Mouse (Mus musculus) brain, embryonic 18.5 days (tissue): ENCODE measurements around the gene Sort1.

Experiments
- DNase-seq: peaks from one replicate; pipeline ENCODE4 v3.0.0-alpha.2; 2012; ENCODE audit warnings: low read depth, low spot score

Gene Sort1

GRCm38 (mm10) chr3:108295379-108296219 lies 11.7 kb downstream of the Sort1 start:
- DNase-seq: no peak

- DNase-seq: no peak
Observed at GRCm38 (mm10) chr3:108296220-108297049, 12.6 kb downstream of the Sort1 start.

GRCm38 (mm10) chr3:108297050-108297419 lies 13.2 kb downstream of the Sort1 start:
- DNase-seq: no peak

GRCm38 (mm10) chr3:108297603-108298553 lies 14.0 kb downstream of the Sort1 start:
- DNase-seq: no peak

- DNase-seq: no peak
Observed at GRCm38 (mm10) chr3:108300455-108301030, 16.7 kb downstream of the Sort1 start.

- DNase-seq: no peak
Observed at GRCm38 (mm10) chr3:108303683-108304082, 19.8 kb downstream of the Sort1 start.

- no peak for DNase-seq
Observed at GRCm38 (mm10) chr3:108304747-108305146, 20.9 kb downstream of the Sort1 start.

GRCm38 (mm10) chr3:108306387-108306786 lies 22.5 kb downstream of the Sort1 start:
- no peak for DNase-seq

GRCm38 (mm10) chr3:108307485-108307884 lies 23.6 kb downstream of the Sort1 start:
- DNase-seq: no peak

- no peak for DNase-seq
Observed at GRCm38 (mm10) chr3:108310921-108311341, 27.0 kb downstream of the Sort1 start.

- no peak for DNase-seq
Observed at GRCm38 (mm10) chr3:108311688-108312087, 27.8 kb downstream of the Sort1 start.

GRCm38 (mm10) chr3:108312414-108312813 lies 28.5 kb downstream of the Sort1 start:
- no peak for DNase-seq

GRCm38 (mm10) chr3:108313138-108313537 lies 29.3 kb downstream of the Sort1 start:
- DNase-seq: no peak

- DNase-seq: no peak
Observed at GRCm38 (mm10) chr3:108314038-108314675, 30.3 kb downstream of the Sort1 start.

GRCm38 (mm10) chr3:108318517-108318916 lies 34.6 kb downstream of the Sort1 start:
- no peak for DNase-seq

- DNase-seq: no peak
Observed at GRCm38 (mm10) chr3:108321671-108322070, 37.8 kb downstream of the Sort1 start.

GRCm38 (mm10) chr3:108322136-108322535 lies 38.3 kb downstream of the Sort1 start:
- DNase-seq: no peak

- DNase-seq: no peak
Observed at GRCm38 (mm10) chr3:108322962-108323361, 39.1 kb downstream of the Sort1 start.

GRCm38 (mm10) chr3:108324837-108325236 lies 41.0 kb downstream of the Sort1 start:
- DNase-seq: peak; percentile 24

- no peak for DNase-seq
Observed at GRCm38 (mm10) chr3:108325521-108325920, 41.6 kb downstream of the Sort1 start.

- peak; percentile 36 for DNase-seq
Observed at GRCm38 (mm10) chr3:108327275-108327674, 43.4 kb downstream of the Sort1 start.
